Mouse (Mus musculus): Measurements from ENCODE around the gene Ran.

Ran gene

DNA sequence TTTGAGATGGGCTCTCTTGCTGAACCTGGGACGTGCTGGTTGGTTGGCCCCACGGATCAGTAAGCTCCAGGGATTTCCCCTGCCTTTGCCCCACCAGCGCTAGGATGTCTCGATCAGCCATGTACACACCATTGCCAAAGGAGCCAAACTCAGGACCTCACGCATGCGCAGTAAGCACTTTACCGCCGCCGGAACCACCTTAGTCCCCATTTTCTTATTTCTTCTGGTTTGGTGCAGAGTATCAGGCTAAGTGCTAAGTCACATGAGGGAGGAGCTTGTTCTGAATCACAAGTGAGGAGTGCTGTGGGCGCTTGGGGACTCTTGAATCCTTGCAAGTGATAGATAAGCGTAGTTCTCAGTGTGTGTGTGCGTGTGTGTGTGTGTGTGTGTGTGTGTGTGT, 45.4 kb downstream of the Ran start:
- DNase-seq = no peak

DNA sequence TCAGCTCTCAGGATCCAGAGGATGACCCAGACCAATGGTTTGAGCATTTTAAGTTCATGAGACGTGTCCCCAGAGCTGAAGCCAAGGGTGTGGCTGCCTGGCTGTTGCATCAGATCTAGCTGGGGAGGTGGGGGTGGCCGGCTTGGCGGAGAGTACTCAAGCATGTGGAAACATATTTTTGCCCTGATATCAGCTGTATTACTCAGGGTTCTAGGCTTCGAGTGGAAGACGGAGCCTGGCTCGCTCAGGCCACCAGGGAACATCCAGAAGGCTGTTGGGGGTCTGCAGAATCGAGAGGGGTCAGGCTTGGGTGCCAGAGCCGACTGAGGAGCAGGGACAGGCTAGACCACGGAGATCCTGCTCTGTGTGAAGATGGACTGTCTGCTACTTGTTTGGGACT, 46.1 kb downstream of the Ran start:
- DNase-seq = no peak

GRCm38 (mm10) chr5:129066541-129067230, 46.8 kb downstream of the Ran start:
- DNase-seq = no peak

DNA sequence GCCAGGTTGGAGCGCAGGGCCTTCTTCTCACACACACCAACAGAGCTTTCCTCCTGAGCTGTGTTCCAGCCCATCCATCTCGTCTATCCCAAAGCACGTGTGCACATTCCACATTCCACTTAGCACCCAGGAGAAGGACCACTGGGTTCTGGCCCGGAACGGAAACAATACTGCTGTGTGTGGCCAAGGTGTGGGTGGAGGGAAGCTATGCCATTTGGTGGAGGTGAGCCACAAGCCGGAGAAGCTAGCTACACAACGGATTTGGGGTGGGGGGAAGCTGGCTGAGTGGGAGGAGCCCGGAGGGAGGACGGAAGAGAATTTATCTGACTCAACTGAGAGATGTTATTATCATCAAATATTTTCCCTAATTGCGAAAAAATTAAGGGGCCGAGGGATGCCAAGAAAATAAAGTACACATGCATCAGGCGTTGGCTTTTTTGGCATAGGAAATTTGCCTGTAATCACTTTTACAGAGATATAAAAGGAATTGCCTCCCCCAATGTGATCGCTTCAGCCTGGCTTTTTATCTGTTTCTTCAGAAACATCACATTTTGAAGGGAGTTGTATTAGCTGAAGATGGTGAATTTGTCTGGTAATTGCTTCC, 47.5 kb downstream of the Ran start:
- DNase-seq = no peak

GRCm38 (mm10) chr5:129071761-129072280, 52.0 kb downstream of the Ran start:
- peak; percentile 88 to 91 for DNase-seq

- DNase-seq = no peak
These were observed 53.5 kb downstream of the Ran start for GRCm38 (mm10) chr5:129073404-129073803.

Data from cerebellum, postnatal 14 days (tissue).